Mouse (Mus musculus): ENCODE data around the gene Gm28230. TPM values are rescaled to one million over a fixed set of nuclear protein-coding genes. Genes with fewer than 3 reads are reported as not detected.
A peak's percentile ranks its signal among the peaks of the same experiment; 100 is the strongest.

Gm28230 gene
- total and polyA plus RNA-seq, 2 experiments from 2014 or later: 1.6 TPM; not detected in 1

DNA sequence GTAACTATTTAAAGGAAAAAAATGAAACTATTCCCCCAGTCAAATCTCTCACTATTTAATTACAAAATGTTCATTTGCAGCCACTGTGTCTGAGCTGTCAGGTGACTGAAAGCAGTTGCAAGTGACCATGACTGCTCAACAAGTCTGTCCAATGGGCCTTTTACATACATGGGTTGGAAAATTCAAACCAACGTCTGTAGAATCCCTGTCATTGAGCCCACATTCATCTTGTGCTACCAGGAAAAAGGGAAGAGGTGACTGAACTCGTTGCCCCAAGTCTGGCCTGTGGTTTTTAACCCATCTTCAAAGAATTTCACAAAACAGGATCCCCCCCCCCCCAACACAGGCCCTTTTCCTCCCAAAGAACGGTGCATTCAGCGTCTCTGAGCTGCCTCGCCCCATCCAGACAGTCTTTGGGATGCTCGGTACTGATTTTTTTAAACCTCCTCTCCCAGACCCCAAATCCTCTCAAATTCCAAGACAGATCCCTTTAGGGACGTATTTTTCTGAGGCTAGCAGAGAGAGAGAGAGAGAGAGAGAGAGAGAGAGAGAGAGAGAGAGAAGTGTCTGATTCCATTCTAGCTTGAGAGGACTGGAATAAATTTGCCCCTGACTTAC is 30.6 kb upstream of the Gm28230 start:
- Histone ChIP-seq H3K36me3 (replicated peaks; ENCODE audit: control insufficient read depth, insufficient read depth, low read length) (no peaks in the 10 kb centered on the region), H3K27ac (ENCODE audit: low read depth) (no peak overlapping the region), H3K4me3 (ENCODE audit: low read depth, low read length) (no peak overlapping the region), H3K4me2 (ENCODE audit: low read depth, low read length) (no peak overlapping the region), H3K4me1 (ENCODE audit: control insufficient read depth, insufficient read depth) (no peaks in the 10 kb centered on the region), H3K9ac (replicated peaks; ENCODE audit: low read depth, low read length) (no peak overlapping the region), H3K9me3 (replicated peaks; ENCODE audit: control insufficient read depth, low read length) (no peaks in the 10 kb centered on the region), H3K27me3 (ENCODE audit: control insufficient read depth, insufficient read depth, low read length) (peaks cover 100% of the 10 kb centered on the region)
- WGBS: 4% methylated on average over 7 of the region's 7 CpGs
- no peak for ATAC-seq (ENCODE audit: insufficient read depth, low read depth)
- no peak for TF ChIP-seq CTCF (IDR thresholded peaks at IDR 0.05; ENCODE audit: low read depth)
- TF ChIP-seq EP300 (IDR thresholded peaks at IDR 0.05; ENCODE audit: low read depth): no peak
- DNase-seq (ENCODE audit: low spot score): no peak

DNA sequence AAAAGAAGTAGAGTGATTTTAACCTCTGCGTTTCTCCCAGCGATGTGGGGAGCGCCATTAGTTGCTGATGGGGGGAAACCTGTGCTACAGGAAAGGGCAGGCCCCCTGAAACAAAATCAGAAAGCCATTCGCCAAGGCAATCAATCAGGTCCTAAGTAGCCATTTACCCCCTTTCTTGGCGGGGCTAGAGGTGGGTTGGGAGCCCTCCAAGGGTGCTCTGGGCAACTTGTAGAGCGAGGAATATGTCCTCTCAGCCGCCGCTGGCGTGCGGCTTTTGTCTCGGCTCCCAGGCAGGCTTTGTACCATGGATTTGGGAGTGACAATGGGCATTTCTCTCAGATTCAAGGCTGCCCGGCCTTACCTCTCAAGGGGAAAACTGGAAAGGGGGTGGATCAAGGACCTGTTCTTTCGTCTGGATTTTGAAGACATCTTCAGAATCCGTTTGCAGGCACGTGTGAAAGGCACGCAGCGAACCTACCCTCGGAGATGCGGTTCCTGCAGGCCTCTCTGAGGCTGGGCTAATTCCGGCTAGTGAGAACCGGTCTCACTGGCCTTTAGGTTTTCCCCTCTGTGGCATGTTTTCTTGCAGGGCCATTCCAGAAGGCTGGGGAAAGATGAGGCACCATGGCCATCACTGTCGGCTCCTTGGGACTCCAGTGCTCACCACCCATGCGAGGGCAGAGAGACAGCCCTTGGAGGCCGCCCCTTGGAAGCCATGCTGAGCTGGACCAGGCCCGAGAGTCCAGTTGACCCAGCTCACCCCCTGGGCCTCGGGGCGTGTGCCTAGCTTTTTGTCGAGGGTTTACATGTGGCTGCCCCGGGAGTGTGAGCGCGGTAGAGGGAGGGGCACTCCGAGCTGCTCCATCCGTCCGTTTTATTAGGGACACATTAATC is 29.8 kb upstream of the Gm28230 start:
- Histone ChIP-seq H3K9ac (replicated peaks; ENCODE audit: low read depth, low read length) (no peak overlapping the region), H3K27me3 (ENCODE audit: control insufficient read depth, insufficient read depth, low read length) (peaks cover 100% of the 10 kb centered on the region), H3K27ac (ENCODE audit: low read depth) (no peak overlapping the region), H3K4me2 (ENCODE audit: low read depth, low read length) (no peak overlapping the region), H3K4me3 (ENCODE audit: low read depth, low read length) (no peak overlapping the region), H3K9me3 (replicated peaks; ENCODE audit: control insufficient read depth, low read length) (no peaks in the 10 kb centered on the region), H3K4me1 (ENCODE audit: control insufficient read depth, insufficient read depth) (no peaks in the 10 kb centered on the region), H3K36me3 (replicated peaks; ENCODE audit: control insufficient read depth, insufficient read depth, low read length) (no peaks in the 10 kb centered on the region)
- TF ChIP-seq EP300 (IDR thresholded peaks at IDR 0.05; ENCODE audit: low read depth) (no peak), CTCF (IDR thresholded peaks at IDR 0.05; ENCODE audit: low read depth) (no peak)
- no peak for ATAC-seq (ENCODE audit: insufficient read depth, low read depth)
- 5% methylated on average over 34 of the region's 34 CpGs for WGBS
- no peak for DNase-seq (ENCODE audit: low spot score)

DNA sequence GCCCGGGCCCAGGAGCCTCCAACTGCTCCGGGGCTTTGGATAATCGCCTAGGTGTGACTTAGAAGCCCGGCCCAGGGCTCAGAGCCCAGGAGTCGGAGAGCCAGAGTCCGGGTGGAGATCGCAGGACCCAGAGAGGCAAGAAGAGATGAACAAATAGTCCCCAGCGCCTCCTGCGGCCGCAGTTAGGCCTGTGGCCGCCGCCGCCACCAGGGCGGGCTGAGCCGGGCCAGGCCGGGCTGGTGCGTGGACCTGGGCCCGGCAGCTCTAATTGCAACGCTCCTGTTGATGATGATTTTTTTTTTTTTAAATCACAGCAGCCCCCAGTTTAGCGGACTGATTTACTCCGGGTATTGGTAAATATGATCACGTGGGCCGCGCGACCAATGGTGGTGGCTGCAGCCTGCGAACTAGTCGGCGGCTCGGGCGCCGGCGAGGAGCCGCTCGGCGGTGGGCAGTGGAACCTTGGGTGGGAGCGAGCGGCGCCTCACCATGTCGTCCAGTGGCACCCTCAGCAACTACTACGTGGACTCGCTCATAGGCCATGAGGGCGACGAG is 28.9 kb upstream of the Gm28230 start, which contains the start of gene Hoxd9:
Gene Hoxd9 (plus strand): TSS at position 161 of the 555 bp plus-strand sequence.
- Histone ChIP-seq H3K4me3 (ENCODE audit: low read depth, low read length) (peak within 1 kb of the TSS; percentile 37), H3K4me1 (ENCODE audit: control insufficient read depth, insufficient read depth) (no peaks in the 10 kb centered on the region), H3K9me3 (replicated peaks; ENCODE audit: control insufficient read depth, low read length) (no peaks in the 10 kb centered on the region), H3K4me2 (ENCODE audit: low read depth, low read length) (peak within 1 kb of the TSS; percentile 55), H3K36me3 (replicated peaks; ENCODE audit: control insufficient read depth, insufficient read depth, low read length) (no peaks in the 10 kb centered on the region), H3K27me3 (ENCODE audit: control insufficient read depth, insufficient read depth, low read length) (peaks cover 99% of the 10 kb centered on the region), H3K9ac (replicated peaks; ENCODE audit: low read depth, low read length) (no peak within 1 kb of the TSS), H3K27ac (ENCODE audit: low read depth) (no peak within 1 kb of the TSS)
- ATAC-seq (ENCODE audit: insufficient read depth, low read depth) (peak; percentile 55), DNase-seq (ENCODE audit: low spot score) (no peak)
- under 1% methylated on average over 43 of the region's 43 CpGs for WGBS
- TF ChIP-seq EP300 (IDR thresholded peaks at IDR 0.05; ENCODE audit: low read depth) (no peak), CTCF (IDR thresholded peaks at IDR 0.05; ENCODE audit: low read depth) (no peak)

DNA sequence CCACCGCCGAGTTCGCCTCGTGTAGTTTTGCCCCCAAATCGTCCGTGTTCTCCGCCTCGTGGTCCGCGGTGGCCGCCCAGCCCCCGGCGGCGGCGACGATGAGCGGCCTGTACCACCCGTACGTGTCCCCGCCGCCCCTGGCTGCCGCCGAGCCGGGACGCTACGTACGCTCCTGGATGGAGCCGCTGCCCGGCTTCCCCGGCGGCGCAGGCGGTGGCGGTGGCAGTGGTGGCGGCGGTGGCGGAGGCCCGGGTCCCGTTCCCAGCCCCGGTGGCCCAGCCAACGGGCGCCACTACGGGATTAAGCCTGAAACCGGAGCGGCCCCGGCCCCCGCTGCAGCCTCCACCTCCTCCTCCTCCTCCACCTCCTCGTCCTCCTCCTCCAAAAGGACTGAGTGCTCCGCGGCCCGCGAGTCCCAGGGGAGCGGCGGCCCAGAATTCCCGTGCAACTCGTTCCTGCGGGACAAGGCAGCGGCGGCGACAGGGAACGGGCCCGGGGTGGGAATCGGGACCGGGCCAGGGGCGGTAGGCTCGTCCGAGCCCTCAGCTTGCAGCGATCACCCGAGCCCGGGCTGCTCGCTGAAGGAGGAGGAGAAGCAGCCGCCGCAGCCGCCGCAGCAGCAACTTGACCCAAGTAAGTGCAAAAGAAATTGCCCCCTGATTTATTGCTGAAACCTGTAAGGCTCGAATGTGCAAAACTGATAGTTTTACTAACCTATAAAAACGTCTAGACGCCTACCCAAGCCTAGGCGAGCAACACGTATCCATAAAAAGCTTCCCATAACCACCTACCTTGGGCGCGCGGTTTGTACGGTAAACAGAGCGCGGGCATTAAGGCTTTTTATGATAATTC is 28.1 kb upstream of the Gm28230 start:
- under 1% methylated on average over 77 of the region's 86 CpGs for WGBS
- TF ChIP-seq CTCF (IDR thresholded peaks at IDR 0.05; ENCODE audit: low read depth) (no peak), EP300 (IDR thresholded peaks at IDR 0.05; ENCODE audit: low read depth) (no peak)
- DNase-seq (ENCODE audit: low spot score) (no peak), ATAC-seq (ENCODE audit: insufficient read depth, low read depth) (peak; percentile 24; the same call in 1 of the 2 replicates)
- no peak overlapping the region for H3K27ac ChIP-seq (ENCODE audit: low read depth)
- H3K9ac ChIP-seq (replicated peaks; ENCODE audit: low read depth, low read length): no peak overlapping the region
- no peaks in the 10 kb centered on the region for H3K36me3 ChIP-seq (replicated peaks; ENCODE audit: control insufficient read depth, insufficient read depth, low read length)
- H3K27me3 ChIP-seq (ENCODE audit: control insufficient read depth, insufficient read depth, low read length): peaks cover 99% of the 10 kb centered on the region
- no peaks in the 10 kb centered on the region for H3K9me3 ChIP-seq (replicated peaks; ENCODE audit: control insufficient read depth, low read length)
- H3K4me3 ChIP-seq (ENCODE audit: low read depth, low read length): peak overlapping the region; percentile 37
- H3K4me1 ChIP-seq (ENCODE audit: control insufficient read depth, insufficient read depth): no peaks in the 10 kb centered on the region
- H3K4me2 ChIP-seq (ENCODE audit: low read depth, low read length): peak overlapping the region; percentile 55

DNA sequence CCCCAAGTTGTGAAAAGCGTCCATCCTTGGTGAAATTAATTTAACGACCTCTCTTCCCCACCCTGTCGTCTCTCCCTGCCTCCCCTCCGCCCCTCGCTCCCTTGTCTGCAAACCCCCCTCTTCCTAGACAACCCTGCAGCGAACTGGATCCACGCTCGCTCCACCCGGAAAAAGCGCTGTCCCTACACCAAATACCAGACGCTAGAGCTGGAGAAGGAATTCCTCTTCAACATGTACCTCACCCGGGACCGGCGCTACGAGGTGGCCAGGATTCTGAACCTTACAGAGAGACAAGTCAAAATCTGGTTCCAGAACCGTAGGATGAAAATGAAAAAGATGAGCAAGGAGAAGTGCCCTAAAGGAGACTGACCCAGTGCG is 27.5 kb upstream of the Gm28230 start:
- no peak overlapping the region for H3K4me2 ChIP-seq (ENCODE audit: low read depth, low read length)
- no peak for TF ChIP-seq EP300 (IDR thresholded peaks at IDR 0.05; ENCODE audit: low read depth)
- TF ChIP-seq CTCF (IDR thresholded peaks at IDR 0.05; ENCODE audit: low read depth): no peak
- H3K4me3 ChIP-seq (ENCODE audit: low read depth, low read length): peak overlapping the region; percentile 37; the same call in 1 of the 2 replicates
- H3K9ac ChIP-seq (replicated peaks; ENCODE audit: low read depth, low read length): no peak overlapping the region
- H3K9me3 ChIP-seq (replicated peaks; ENCODE audit: control insufficient read depth, low read length): no peaks in the 10 kb centered on the region
- peaks cover 99% of the 10 kb centered on the region for H3K27me3 ChIP-seq (ENCODE audit: control insufficient read depth, insufficient read depth, low read length)
- H3K36me3 ChIP-seq (replicated peaks; ENCODE audit: control insufficient read depth, insufficient read depth, low read length): no peaks in the 10 kb centered on the region
- H3K4me1 ChIP-seq (ENCODE audit: control insufficient read depth, insufficient read depth): no peaks in the 10 kb centered on the region
- ATAC-seq (ENCODE audit: insufficient read depth, low read depth) (no peak), DNase-seq (ENCODE audit: low spot score) (no peak)
- no peak overlapping the region for H3K27ac ChIP-seq (ENCODE audit: low read depth)
- 2% methylated on average over 17 of the region's 17 CpGs for WGBS
